12 mouse cellular contexts compared by ENCODE assay signal in genomic region chr6:34480749-34481148, GRCm38 (mm10). TPM values are rescaled to one million over a fixed set of nuclear protein-coding genes. Genes with fewer than 3 reads are reported as not detected.
A peak's percentile ranks its signal among the peaks of the same experiment; 100 is the strongest.
DNase-seq lines count a peak whose midpoint lies in the region; ATAC-seq and TF ChIP-seq lines count a peak whose summit lies in the region.
"Had no signal": no experiment of that assay in that cellular context is flagged by ENCODE, and none has a peak within 500 bp of the region (broad histone marks: within the 10 kb centered on the region; RNA-seq: fewer than 3 reads in every experiment).

No protein-coding gene starts in this region.

- TF ChIP-seq CTCF in hindbrain, postnatal 0 days (IDR thresholded peaks at IDR 0.05; ENCODE audit: low read depth): no peak
- TF ChIP-seq CTCF in intestine, postnatal 0 days (IDR thresholded peaks at IDR 0.05; ENCODE audit: low read depth): no peak

- H3K27ac ChIP-seq in hindbrain, postnatal 0 days: peak overlapping the region; percentile 41; the same call in 1 of the 2 replicates
- H3K27ac ChIP-seq in hindbrain, embryonic 13.5 days: no peak overlapping the region
- H3K27ac ChIP-seq in intestine, postnatal 0 days (ENCODE audit: low read depth, low read length): peak overlapping the region; percentile 67
- H3K27ac ChIP-seq: neural tube, embryonic 15.5 days had no signal

- H3K4me1 ChIP-seq in hindbrain, postnatal 0 days (ENCODE audit: insufficient read depth, low read length): peaks cover 15% of the 10 kb centered on the region; the same call in 1 of the 2 replicates
- peaks cover 46% of the 10 kb centered on the region for H3K4me1 ChIP-seq in hindbrain, embryonic 13.5 days (replicated peaks)
- H3K4me1 ChIP-seq in megakaryocyte, embryonic 14.5 days: peaks cover 80% of the 10 kb centered on the region
- peaks cover 4% of the 10 kb centered on the region; the same call in 1 of the 2 replicates for H3K4me1 ChIP-seq in intestine, postnatal 0 days (replicated peaks; ENCODE audit: control insufficient read depth, insufficient read depth, low read length)

- no peak for ATAC-seq in hindbrain, postnatal 0 days
- ATAC-seq in hindbrain, embryonic 13.5 days (ENCODE audit: low FRiP score): no peak
- ATAC-seq in megakaryocyte, adult 5-6 weeks (ENCODE audit: poor library complexity, severe bottlenecking): no peak
- ATAC-seq in intestine, postnatal 0 days: peak; percentile 36
- ATAC-seq: CD4-positive, CD25-positive, alpha-beta regulatory T cell, adult 4 months had no signal

- 46% methylated on average over 4 of the region's 4 CpGs for WGBS in hindbrain, postnatal 0 days
- WGBS in hindbrain, embryonic 13.5 days: 58% methylated on average over 4 of the region's 4 CpGs
- 8% methylated on average over 4 of the region's 4 CpGs for WGBS in intestine, postnatal 0 days

- H3K36me3 ChIP-seq in hindbrain, postnatal 0 days (ENCODE audit: insufficient read depth, low read length): no peaks in the 10 kb centered on the region
- no peaks in the 10 kb centered on the region for H3K36me3 ChIP-seq in hindbrain, embryonic 13.5 days
- H3K36me3 ChIP-seq in megakaryocyte, embryonic 14.5 days (replicated peaks; ENCODE audit: low read length): peaks cover 19% of the 10 kb centered on the region
- no peaks in the 10 kb centered on the region; the same call in 1 of the 2 replicates for H3K36me3 ChIP-seq in intestine, postnatal 0 days (ENCODE audit: control insufficient read depth, insufficient read depth)
- H3K36me3 ChIP-seq: neural tube, embryonic 15.5 days had no signal

- no peak overlapping the region for H3K4me3 ChIP-seq in hindbrain, postnatal 0 days (ENCODE audit: low read length)
- H3K4me3 ChIP-seq in hindbrain, embryonic 13.5 days: no peak overlapping the region
- H3K4me3 ChIP-seq in megakaryocyte, embryonic 14.5 days (replicated peaks): peak overlapping the region; percentile 46
- no peak overlapping the region for H3K4me3 ChIP-seq in intestine, postnatal 0 days (ENCODE audit: low read depth, low read length)
- H3K4me3 ChIP-seq: neural tube, embryonic 15.5 days had no signal

- DNase-seq in hindbrain, postnatal 0 days (ENCODE audit: low spot score): no peak
- no peak for DNase-seq in embryo, embryonic 10.5 days (ENCODE audit: low spot score)
- no peak for DNase-seq in urinary bladder, postnatal 25 days (ENCODE audit: low spot score)
- DNase-seq: cerebellum, adult 2 months; heart, postnatal 10 days; layer of hippocampus, adult 9-11 months had no signal

- no peak overlapping the region for H3K4me2 ChIP-seq in hindbrain, postnatal 0 days (ENCODE audit: low read depth, low read length)
- H3K4me2 ChIP-seq in hindbrain, embryonic 13.5 days: no peak overlapping the region
- peak overlapping the region; percentile 33 for H3K4me2 ChIP-seq in intestine, postnatal 0 days (replicated peaks; ENCODE audit: low read depth)
- H3K4me2 ChIP-seq: neural tube, embryonic 15.5 days had no signal

- H3K9me3 ChIP-seq in hindbrain, postnatal 0 days (ENCODE audit: low read length): no peaks in the 10 kb centered on the region
- H3K9me3 ChIP-seq in hindbrain, embryonic 13.5 days: no peaks in the 10 kb centered on the region
- H3K9me3 ChIP-seq in megakaryocyte, embryonic 14.5 days: no peaks in the 10 kb centered on the region
- no peaks in the 10 kb centered on the region for H3K9me3 ChIP-seq in intestine, postnatal 0 days (ENCODE audit: control insufficient read depth)
- H3K9me3 ChIP-seq: neural tube, embryonic 15.5 days had no signal

- H3K27me3 ChIP-seq in hindbrain, postnatal 0 days (ENCODE audit: insufficient read depth, low read length): no peaks in the 10 kb centered on the region
- H3K27me3 ChIP-seq in hindbrain, embryonic 13.5 days: no peaks in the 10 kb centered on the region
- no peaks in the 10 kb centered on the region for H3K27me3 ChIP-seq in megakaryocyte, embryonic 14.5 days (replicated peaks)
- H3K27me3 ChIP-seq in intestine, postnatal 0 days (replicated peaks; ENCODE audit: control insufficient read depth, insufficient read depth, low read length): no peaks in the 10 kb centered on the region
- H3K27me3 ChIP-seq: neural tube, embryonic 15.5 days had no signal

- no peak overlapping the region for H3K9ac ChIP-seq in hindbrain, postnatal 0 days (replicated peaks; ENCODE audit: low read length)
- H3K9ac ChIP-seq in hindbrain, embryonic 13.5 days: no peak overlapping the region
- H3K9ac ChIP-seq in intestine, postnatal 0 days (ENCODE audit: low read depth, low read length): no peak overlapping the region
- H3K9ac ChIP-seq: neural tube, embryonic 15.5 days had no signal

RNA-seq across cellular contexts. Expression of gene Bpgm, which starts 4.7 kb away (rescaled TPM):
- 35.5 and 43.2 TPM in 2 replicates for total RNA-seq in hindbrain, postnatal 0 days (2014; rRNA removed)
- polyA plus RNA-seq in hindbrain, postnatal 0 days (2015; fragmentation: Nextera tagmentation; extraction: Ambion mirVana): 72.9 and 73.9 TPM in 2 replicates
- polyA plus RNA-seq in hindbrain, embryonic 13.5 days (2015; fragmentation: Nextera tagmentation; extraction: Ambion mirVana): 88.0 and 90.9 TPM in 2 replicates
- polyA plus RNA-seq in megakaryocyte, embryonic 14.5 days (2012; ENCODE audit: insufficient read depth, low replicate concordance): 2.8 TPM in 1 of 2 replicates, not detected in the other
- 2.4 and 4.1 TPM in 2 replicates for total RNA-seq in megakaryocyte, adult 5-6 weeks (2015)
- 10.8 and 12.4 TPM in 2 replicates for total RNA-seq in megakaryocyte, adult 5-6 weeks (2017)
- polyA plus RNA-seq in intestine, postnatal 0 days (2015; fragmentation: Nextera tagmentation; extraction: Ambion mirVana): 70.8 and 73.1 TPM in 2 replicates

Comparison
In these comparisons a context has a peak if more than half of its experiments do, and no peak if none do; other contexts are left out.
1. RNA of gene Bpgm, which starts 4.7 kb away (polyA plus RNA-seq): 88.0 to 90.9 TPM in hindbrain, embryonic 13.5 days, 72.9 to 73.9 TPM in hindbrain, postnatal 0 days and 70.8 to 73.1 TPM in intestine, postnatal 0 days; 2.8 TPM in megakaryocyte, embryonic 14.5 days; every median in the first group is over 10 times any median in the second.